Mouse (Mus musculus): ENCODE measurements around the gene Med27.

Gene Med27

DNA sequence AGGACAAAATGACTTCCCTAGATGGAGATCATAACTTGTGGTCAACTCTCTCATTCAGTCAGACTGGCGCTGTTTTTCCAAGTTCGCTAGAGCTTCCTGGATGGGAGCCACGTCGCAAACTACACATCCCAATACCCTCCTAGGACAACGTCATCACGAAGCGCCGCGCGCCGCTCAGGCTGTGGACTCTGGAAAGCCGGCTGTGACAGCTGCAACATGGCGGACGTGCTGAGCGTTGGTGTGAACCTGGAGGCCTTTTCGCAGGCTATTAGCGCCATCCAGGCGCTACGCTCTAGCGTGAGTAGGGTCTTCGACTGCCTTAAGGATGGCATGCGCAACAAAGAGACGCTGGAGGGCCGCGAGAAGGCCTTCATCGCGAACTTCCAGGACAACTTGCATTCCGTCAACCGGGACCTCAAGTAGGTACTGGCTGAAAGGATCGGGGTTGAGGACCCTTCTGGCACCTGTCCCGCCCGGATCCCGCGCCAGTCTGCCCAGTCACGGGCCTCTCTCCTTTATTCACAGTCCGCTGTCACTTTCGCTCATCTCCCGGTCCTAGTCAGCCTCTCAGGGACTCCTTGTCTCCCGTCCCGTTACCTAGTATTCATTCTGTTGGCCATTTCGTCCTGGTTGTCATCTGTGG lies at the start of gene Med27:
TSS of gene Med27 (plus strand) at position 191 of the 643 bp plus-strand sequence.
- DNase-seq, result peak; percentile 93 to 96

DNA sequence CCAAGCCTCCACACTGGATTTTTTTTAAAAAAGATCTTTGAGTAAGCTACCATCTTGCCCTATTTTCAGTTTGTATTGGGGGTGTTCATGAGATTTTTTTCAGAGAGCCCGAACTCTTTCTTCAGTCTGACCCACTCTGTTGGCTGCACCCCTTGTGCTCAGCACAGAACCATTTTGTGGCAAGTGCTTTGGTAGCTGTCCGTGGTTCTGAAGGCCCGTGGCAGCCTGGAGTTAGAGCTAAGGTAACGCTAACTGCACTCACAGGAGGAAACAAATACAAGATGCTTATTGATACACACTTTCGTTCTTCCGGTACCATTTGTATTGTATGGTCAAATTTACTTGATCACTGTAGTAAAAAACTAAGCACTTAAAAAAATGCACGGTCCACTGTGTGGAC lies 36.7 kb upstream of the Med27 start:
- peak in 1 of 2 experiments; percentile 12 for DNase-seq

DNA sequence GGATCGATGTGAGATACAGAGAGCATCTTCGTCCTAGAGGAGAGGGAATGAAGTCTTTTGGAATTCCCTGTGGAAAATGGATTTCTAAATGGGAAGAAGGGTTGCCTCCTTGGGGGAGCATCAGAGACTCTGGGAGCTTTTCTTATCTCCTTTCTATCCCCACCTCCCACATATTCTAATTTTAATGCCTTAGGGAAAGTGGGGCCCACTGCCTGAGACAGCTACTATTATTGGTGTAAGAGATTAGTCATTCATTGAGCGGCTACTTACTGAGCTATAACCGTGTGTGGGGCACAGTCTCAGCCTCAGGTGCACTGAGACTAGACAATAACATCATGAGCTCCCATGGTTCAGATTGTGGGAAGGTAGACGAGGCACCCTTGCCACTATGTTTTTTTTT lies 34.6 kb upstream of the Med27 start:
- no peak for DNase-seq

DNA sequence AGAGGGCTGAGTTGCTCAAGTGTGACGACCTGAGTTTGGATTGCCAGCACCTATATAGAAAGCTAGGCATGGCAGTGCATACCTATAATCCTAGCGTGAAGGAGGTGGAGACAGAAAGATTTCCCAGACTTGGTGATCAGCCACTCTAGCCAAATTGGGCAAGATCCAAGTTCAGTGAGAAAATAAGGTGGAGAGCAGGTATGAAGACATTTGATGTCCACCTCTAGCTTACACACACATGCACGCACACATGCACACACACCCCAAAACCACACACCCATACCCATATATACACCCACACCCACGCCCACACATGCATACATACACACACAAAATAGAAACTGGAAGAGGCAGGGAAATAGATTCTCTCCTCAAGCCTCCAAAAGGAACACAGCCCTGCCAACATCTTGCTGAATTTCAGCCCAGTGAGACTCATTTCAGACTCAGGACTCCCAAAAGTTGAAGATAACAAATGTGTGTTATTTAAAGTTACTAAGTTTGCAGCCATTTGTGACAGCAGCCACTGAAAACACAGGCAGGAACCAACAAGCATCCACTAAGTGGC lies 28.6 kb upstream of the Med27 start:
- no peak for DNase-seq

DNA sequence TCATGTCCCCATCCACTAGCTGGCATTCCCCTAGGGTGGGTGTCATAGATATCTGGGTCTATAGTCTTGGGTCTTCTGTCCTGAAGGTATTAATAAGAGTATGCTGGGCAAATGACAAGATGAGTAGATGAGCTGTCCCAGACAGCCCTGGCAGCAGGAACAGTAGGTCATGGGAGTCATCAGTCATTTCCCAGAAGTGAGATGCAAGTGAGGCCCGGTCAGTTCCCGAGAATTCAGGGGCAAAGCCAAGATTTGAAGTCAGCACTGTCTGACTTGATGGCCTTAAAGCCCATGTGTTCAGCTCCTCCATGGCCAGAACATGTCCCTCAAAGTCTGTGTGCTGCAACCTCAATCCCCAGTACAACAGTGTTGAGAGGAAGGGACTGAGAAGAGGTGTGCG lies 28.0 kb upstream of the Med27 start:
- DNase-seq, result no peak

DNA sequence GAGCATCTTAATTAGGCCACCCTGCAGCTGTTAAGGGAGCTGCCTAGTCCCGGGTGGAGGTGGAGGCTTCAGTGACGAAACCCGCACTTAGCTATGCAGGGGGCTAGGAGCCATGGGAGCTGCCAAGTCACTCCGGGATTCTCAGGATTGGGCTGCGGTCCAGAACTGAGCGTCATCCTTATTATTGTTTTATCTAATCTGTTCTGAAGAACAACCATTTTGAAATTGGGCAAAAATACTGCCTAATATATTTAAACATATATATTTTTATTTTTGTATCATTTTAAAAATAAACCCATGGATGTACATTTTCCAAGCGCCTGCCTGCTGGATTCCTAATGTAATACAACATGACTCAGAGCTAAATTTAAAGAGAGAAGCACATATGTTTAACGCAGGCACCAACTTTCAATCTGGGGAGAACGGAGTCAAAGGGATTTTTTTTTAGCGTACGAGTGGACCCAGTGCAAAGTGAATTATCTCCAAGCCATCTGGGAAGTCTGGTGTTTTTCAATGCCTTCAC lies 26.3 kb upstream of the Med27 start:
- no peak for DNase-seq

DNA sequence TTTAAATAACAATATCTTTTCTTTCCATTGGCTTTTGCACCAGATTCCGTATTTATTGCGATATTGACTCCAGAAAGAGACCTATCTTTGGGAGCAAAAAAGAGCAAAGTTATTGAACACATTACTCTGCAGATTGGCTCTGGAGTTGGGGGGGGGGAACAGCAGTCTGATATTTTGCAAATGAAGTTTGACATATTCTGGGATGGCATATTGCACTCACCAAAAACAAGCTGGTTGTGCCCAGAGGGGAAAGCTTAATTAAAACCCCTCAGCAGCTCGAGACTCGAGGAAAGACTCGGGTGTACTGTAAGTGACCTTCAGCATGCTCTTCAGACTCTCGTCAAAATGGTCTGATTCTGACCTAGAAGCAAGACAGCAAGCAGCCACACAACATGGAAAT lies 25.8 kb upstream of the Med27 start:
- DNase-seq, result no peak

DNA sequence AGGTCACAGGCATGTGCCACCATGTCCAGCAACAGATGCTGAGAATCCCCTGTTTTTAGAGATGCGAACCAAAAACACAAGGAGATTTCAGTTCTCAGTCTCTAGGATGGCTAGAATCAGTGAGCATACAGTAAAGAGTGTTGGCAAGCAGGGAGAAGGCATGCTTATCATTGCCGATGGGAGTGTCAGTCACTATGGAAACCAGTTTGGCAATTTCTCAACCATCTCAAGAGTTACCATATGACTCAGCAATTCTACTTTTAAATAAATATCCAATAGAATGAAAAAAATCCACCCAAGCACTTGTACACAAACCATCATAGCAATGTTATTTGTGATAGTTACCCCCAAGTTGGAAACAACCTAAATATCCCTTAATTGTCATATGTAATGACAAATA lies 22.2 kb upstream of the Med27 start:
- DNase-seq, result no peak

DNA sequence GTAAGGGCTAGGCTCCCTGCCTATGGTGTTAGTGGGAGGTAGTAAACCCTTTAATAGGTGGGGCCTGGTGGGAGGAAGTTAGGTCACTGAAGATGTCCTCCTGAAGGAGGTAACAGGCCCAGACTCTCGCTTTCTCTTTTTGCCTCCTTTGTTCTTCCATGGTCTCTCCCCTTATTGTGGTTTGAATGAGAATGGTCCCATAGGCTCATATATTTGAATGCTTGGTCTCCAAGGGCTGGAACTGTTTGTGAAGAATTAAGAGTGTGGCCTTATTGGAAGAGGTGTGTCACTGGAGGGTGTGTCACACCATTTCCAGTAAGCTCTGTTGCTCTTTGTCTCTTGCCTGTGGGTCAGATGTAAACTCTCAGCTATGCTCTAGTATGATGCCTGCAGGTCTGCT lies 16.1 kb upstream of the Med27 start:
- no peak for DNase-seq

DNA sequence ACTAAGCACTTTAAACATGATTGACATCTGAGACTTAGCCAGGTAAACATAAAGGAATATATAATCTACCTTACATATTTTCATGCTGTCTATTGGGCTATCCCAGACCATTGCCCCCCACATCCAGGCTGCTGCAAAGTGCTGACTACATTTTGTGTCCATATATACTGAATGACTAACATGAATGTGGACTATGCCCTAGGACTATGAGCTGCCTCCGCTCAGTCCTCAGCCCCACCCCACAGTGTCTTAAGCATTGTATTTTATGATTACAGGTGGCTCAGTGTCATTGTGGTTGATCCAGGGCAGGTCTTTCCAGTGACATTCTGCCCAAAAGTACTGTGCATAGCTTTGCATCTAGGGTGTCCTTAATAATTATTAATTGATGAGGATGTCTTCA lies 8.2 kb upstream of the Med27 start:
- DNase-seq, result no peak

DNA sequence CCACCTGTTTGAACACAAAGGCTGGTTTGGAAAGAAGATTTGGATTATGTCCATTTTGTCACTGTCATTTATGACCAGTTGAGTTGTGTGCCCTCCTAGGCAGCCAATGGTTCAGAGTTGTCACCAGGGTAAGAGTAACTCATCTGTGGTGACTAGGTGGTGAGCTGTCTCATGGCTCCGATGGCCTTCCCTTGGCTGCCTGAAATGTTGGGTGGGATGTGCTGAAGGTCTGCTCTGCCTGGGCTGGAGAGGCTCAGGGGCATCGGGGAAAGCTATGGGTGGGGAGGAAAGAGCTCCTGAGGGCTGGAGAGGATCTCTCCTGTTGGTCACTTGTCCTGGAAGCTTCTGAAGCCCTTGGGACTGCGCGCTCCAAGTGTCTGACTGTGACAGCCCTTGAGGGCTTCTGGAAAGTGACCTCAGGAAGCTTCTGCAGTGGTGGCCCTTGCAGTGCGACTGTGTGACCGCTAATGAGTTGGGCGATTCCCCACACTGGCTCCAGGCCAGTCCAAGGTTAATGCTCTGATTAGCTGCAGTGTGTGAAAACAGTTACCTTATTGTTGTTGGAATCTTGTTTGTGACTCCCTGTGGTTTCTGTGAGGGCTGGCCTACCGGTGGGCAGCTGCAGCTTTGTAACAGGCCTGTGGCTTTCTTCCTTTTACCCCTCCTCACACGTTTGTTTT lies 12.2 kb downstream of the Med27 start:
- no peak for DNase-seq

DNA sequence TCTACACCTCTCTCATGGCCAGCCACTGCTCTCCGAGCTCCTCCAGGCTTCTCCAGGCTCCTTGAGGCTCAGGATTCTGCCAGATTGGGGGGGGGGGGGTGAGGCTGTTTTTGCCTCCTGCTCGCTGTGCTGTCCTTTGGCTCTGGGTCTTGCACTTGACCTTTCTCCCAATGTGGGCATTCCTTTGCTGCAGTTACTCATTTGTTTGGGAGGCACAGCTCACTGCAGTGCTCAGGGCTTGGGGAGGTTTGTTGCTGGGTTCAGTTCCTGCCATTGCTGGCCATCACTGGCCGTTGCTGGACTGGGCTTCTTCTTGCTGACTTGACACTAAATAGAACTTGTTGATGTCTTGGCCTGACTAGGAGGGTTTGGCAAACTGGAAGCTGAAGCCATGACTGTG lies 14.3 kb downstream of the Med27 start:
- DNase-seq, result peak in 1 of 2 experiments; percentile 11

DNA sequence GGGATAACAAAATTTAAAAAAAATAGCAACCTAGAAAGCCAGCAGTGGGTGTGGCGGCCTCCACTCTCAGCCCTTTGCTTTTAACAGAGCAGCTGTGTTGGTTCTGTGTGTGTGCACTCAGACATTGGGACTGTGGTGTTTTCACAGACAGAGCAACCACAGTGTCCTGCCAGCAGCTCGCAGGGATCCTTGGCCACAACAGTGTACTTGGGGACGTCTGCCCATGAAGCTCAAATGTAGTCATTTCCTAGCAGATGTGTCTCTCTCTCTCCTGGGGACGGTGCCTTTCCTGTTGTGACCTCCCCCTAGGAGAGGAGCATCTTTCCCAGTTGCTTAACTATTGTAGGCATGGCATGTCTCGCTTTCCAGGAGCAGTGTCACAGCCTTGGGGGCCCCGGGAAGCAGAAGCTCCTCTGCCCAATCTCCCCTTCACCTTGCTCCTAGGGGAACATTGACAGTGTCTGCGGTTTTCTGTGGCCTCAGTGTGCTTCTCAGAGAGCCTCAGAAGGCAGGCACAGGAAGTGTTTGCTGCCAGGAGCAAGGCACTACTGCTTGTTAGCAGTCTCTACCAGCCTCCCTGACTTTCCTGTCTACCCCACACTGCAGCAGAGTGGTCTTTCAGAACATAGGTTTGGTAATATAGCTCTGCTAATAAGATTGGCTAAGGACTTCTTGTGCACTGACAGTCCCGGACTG lies 18.5 kb downstream of the Med27 start:
- DNase-seq, result no peak

DNA sequence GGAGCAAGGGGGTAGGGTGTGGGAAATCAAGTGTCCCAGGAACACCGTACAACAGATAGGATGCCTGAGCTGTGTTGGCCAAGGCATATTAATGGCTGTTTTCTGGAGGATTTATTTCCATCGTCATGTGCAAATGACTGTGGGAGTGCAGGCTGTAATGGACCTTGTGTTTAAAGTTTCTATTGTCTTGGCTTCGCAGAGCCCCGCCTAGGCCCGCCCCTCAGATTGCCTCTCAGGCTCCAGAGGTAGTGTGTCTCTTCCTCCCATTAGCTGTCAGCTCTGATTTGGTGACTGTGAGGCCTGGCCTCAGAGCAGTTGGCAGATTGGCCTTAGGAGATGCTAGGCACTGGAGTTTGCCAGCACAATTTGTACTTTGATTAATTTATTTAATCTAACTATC lies 22.1 kb downstream of the Med27 start:
- DNase-seq, result no peak

DNA sequence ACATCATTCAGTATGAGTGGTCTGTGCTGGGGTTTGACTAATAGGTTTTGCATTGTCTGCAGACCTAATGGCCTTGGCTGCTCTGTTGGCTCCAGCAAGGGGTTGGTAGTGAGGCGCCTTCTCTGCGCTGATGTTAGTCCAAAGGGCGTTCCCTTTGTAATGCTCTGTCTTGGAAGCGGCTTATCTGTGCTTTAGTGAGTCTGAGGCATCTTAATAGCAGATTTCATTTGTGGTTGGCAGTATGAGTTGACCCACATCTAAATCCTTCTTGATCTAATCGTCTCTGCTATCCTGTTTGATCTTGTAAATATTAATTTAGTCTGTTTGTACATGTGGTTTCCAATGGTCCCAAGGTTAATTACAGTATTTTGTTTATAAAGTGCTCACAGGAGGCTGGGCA lies 25.6 kb downstream of the Med27 start:
- no peak for DNase-seq

DNA sequence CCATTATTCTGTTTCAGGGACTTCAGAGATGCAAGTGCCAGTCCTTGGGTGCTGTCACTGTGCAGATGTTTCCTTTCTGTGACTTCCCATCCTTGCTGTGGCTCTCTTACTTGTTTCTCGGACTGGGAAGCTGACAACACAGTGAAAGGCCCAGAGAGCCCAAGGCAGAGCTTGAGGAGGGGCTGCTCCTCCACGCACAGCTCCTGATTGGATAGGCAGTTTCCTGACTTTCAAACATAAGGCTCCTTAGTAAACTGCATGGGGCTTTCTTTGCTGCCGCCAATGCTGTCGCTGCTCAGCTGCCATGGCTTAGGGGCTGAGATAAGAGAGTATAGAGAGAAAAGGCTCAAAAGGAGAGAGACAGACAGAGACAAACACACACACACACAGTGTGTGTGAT lies 35.1 kb downstream of the Med27 start:
- no peak for DNase-seq

DNA sequence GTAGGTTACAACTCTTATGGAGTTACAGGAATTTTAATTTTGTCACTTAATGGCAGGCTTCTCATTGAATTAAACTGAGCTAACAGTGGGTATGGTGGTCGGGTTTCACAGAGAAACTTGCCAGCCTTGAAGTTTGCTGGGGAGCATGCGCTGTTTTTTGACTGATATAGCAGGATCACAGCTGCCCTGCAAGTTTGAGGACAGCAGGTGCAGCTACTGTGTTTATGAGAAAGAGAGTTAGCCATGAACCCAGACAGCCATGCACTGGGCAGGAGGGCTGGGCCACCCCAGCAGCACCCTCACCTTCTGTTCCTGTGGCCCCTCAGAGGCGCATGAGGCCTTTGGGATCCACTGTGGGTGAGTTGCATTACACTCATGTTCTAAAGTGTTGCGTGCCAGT lies 36.0 kb downstream of the Med27 start:
- no peak for DNase-seq

DNA sequence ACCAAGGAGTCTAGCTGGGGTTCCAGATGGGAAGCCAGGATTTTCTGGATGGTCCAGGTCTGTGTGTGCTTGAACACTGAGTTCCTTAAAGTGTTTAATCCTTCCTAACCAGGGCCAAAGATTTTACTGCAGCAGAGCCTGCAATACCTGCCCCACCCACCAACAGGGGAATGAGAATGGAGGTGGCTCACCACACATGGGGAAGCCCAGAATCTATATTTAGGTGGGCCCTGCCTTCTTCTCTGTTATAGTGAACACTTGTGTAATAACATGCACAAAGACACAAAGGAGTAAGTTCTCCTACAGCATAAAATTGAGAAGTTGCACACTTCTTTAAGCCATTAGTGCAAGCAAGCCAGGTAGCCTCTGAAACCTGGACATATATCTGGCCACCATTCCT lies 36.5 kb downstream of the Med27 start:
- DNase-seq, result no peak

DNA sequence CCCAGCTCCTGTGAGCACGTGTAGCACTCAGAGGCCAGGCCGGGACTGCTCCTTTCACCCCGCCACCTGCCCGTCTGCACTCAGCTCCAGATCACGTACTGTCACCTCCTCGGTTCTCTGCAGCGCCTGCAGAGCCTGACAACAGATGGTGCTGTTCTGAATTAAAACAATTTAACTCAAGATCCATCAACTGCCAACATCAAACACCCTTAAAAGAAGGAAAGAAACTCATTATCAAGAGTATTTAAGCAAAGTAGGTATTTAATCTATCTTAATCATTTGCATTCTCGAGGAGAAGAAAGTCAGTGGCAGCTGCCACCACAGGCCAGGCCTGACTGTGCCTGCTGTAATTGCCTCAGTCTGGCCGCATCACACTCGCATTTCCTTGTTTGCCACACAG lies 38.8 kb downstream of the Med27 start:
- DNase-seq, result no peak

DNA sequence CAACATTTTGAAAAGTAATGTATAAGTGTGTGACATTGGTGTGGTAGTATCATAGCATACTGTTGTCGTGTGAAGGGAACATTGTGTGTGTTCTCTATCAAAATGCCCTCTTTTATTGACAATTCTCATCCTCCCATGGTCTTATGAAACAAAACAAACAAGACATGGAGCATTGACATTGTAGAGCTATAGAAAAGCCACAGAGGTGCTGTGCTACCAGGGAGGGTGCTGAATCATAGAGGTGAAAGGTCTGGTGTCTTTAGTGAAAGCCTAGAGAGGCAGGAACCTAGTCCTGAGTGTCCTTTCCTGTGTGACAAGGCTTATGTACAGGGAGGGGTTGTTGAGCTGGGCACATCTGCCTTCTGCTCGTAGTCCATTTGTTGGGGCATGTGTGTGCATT lies 40.6 kb downstream of the Med27 start:
- no peak for DNase-seq

DNA sequence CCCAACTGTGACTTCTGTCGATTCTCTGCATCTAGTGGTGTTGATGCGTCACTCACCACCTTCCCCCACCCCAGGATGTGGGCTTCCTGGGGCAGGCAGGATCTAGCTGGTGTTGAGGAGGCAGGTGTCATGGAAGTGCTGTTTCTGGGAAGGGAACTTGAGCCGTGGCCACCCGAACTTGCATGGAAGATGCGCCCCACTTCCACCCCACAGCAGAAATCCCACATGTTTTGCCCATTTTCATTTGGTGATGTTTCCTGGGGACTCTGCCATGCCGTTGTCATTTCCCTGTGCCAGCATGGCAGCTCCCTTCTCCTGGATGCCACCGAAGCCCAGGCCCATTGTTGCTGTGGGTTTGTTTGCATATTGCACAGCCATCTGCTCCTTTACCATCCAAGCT lies 42.3 kb downstream of the Med27 start:
- no peak for DNase-seq

DNA sequence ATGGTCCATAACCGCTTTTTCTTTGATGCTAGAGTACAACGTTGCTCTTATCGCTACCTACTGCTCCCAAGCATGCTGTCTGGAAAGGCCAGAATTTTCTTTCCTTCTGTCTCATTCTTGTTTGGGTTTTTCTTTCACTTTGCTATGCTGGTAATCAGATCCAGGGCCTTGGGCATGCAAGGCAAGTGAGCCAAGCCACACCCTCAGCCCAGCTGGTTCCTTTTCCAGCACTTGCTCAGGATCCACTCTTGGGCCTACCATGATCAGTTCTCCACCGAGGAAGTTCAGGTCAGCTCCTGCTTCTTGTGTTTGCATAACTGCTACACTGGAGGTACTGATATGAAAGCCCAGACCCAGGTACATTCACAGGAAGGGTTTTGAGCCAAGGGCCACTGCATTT lies 44.5 kb downstream of the Med27 start:
- no peak for DNase-seq

DNA sequence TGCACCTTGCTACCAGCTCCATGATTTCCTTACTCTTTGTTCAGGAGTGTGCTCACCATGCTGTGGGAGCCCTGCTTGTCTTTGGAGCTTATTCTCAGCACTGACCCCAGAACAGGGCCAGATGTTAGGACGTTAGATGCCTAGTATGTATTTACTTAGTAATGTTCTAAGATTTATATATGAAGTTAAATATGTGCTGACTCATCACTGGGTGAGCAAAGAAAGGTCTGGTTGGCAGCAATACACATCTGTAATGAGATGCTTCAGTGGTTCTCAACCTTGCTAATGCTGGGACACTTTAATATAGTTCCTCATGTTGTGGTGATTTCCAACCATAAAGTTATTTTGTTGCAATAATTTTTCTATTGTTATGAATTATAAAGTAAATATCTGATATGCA lies 45.4 kb downstream of the Med27 start:
- no peak for DNase-seq

DNA sequence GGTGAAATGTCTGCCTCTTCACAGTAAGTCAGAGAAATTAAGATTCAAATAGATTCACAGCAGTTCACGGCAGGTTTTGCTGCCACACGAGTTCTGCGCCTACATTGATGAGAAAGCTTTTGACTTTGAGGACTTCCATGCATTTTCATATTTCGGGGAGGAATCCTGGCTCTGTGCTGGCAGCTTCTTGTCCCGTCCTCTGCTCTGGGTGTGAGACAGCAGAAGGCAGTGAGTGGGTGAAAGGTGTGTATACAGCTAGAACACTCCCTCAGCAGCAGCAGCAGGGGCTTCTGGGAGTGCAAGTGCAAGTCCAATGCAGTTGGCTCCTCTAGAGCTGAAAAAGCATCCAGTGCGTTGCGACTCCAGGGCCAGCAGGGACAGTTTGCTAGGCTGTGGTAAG lies 53.6 kb downstream of the Med27 start:
- no peak for DNase-seq

All from kidney, adult 8-10 months (tissue).